Comparison of ENCODE assay signal across 8 mouse cellular contexts in the genomic region with DNA sequence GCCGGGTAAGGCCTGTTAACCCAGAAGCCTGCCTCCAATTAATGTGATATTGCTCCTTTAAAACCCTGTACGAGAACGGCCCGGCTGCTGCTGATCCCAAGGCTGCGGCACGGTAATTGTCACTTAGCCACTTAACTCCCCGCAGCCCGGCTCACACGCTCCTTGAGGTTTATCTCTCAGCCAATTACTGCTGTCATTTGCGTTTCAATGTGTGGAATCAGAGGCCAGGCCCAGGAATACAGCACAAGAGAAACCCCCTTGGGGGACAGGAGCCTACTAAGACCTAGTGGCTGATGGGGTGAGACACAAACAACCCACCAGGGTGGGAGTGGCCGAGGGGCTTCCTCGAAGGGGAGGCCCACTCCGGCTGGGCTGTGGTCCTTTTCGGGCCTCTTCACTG.
A peak's percentile ranks its signal among the peaks of the same experiment; 100 is the strongest.
DNase-seq lines count a peak whose midpoint lies in the region; ATAC-seq and TF ChIP-seq lines count a peak whose summit lies in the region.

No protein-coding gene starts in this region.

- ATAC-seq in forebrain, embryonic 16.5 days, result peak; percentile 22; the same call in 1 of the 2 replicates
- ATAC-seq in limb, embryonic 13.5 days (ENCODE audit: low FRiP score, low read depth), result no peak
- ATAC-seq in stomach, embryonic 14.5 days (ENCODE audit: insufficient number of reproducible peaks, insufficient read depth, low FRiP score, low read depth), result no peak

- no peaks in the 10 kb centered on the region for H3K27me3 ChIP-seq in forebrain, embryonic 16.5 days (replicated peaks; ENCODE audit: control insufficient read depth, insufficient read depth, low read length)
- no peaks in the 10 kb centered on the region for H3K27me3 ChIP-seq in limb, embryonic 13.5 days
- no peaks in the 10 kb centered on the region for H3K27me3 ChIP-seq in stomach, embryonic 14.5 days (ENCODE audit: control insufficient read depth, insufficient read depth, low read length)

- TF ChIP-seq CTCF in gastrocnemius, adult 2 months (IDR thresholded peaks at IDR 0.05), result no peak

- H3K27ac ChIP-seq in gastrocnemius, adult 2 months, result peak overlapping the region; percentile 63
- H3K27ac ChIP-seq in forebrain, embryonic 16.5 days (ENCODE audit: low read length), result peak overlapping the region; percentile 45
- H3K27ac ChIP-seq in limb, embryonic 13.5 days, result peak overlapping the region; percentile 94
- H3K27ac ChIP-seq in stomach, embryonic 14.5 days (ENCODE audit: low read length), result peak overlapping the region; percentile 59; the same call in 1 of the 2 replicates

- intact Hi-C loops in gastrocnemius, adult 2 months (cut with DNase I), result no loop called here
- intact Hi-C loops in gastrocnemius, postnatal 14 days (cut with DNase I; ENCODE audit: low total_unique reads), result loop anchor here (5.0 kb wide), 1 partner anchor 48 kb away; no protein-coding TSS in a partner anchor

- H3K9ac ChIP-seq in forebrain, embryonic 16.5 days (replicated peaks; ENCODE audit: low read depth, low read length), result peak overlapping the region; percentile 45
- H3K9ac ChIP-seq in limb, embryonic 13.5 days, result peak overlapping the region; percentile 63
- H3K9ac ChIP-seq in stomach, embryonic 14.5 days (replicated peaks; ENCODE audit: low read depth, low read length), result no peak overlapping the region

- H3K36me3 ChIP-seq in forebrain, embryonic 16.5 days (ENCODE audit: control insufficient read depth, insufficient read depth), result no peaks in the 10 kb centered on the region
- H3K36me3 ChIP-seq in limb, embryonic 13.5 days, result no peaks in the 10 kb centered on the region
- no peaks in the 10 kb centered on the region for H3K36me3 ChIP-seq in stomach, embryonic 14.5 days (ENCODE audit: control insufficient read depth, insufficient read depth, low read length)

- DNase-seq in gastrocnemius, adult 2 months, result no peak
- no peak for DNase-seq in gastrocnemius, postnatal 14 days
- peak; percentile 42 for DNase-seq in cerebellum, adult 11-12 months
- no peak for DNase-seq in frontal cortex, postnatal 10 days (ENCODE audit: low spot score in 2 of 2)
- no peak for DNase-seq in thymus, postnatal 10 days (ENCODE audit: low spot score in 2 of 2)

- H3K4me1 ChIP-seq in forebrain, embryonic 16.5 days (replicated peaks; ENCODE audit: control insufficient read depth, insufficient read depth, low read length), result peaks cover 41% of the 10 kb centered on the region
- peaks cover 49% of the 10 kb centered on the region for H3K4me1 ChIP-seq in limb, embryonic 13.5 days
- H3K4me1 ChIP-seq in stomach, embryonic 14.5 days (ENCODE audit: control insufficient read depth, insufficient read depth, low read length), result peaks cover 24% of the 10 kb centered on the region

- peak overlapping the region; percentile 62 for H3K4me2 ChIP-seq in forebrain, embryonic 16.5 days (ENCODE audit: low read length)
- H3K4me2 ChIP-seq in limb, embryonic 13.5 days (replicated peaks), result peak overlapping the region; percentile 67
- H3K4me2 ChIP-seq in stomach, embryonic 14.5 days (replicated peaks; ENCODE audit: low read depth, low read length), result peak overlapping the region; percentile 52

- H3K9me3 ChIP-seq in forebrain, embryonic 16.5 days (ENCODE audit: control insufficient read depth, low read length), result no peaks in the 10 kb centered on the region
- H3K9me3 ChIP-seq in limb, embryonic 13.5 days, result no peaks in the 10 kb centered on the region
- H3K9me3 ChIP-seq in stomach, embryonic 14.5 days (ENCODE audit: control insufficient read depth, low read depth, low read length), result no peaks in the 10 kb centered on the region

- peak overlapping the region; percentile 4 for H3K4me3 ChIP-seq in gastrocnemius, adult 2 months
- peak overlapping the region; percentile 14 for H3K4me3 ChIP-seq in forebrain, embryonic 16.5 days (replicated peaks; ENCODE audit: low read length)
- H3K4me3 ChIP-seq in limb, embryonic 13.5 days, result peak overlapping the region; percentile 37
- no peak overlapping the region for H3K4me3 ChIP-seq in stomach, embryonic 14.5 days (ENCODE audit: low read depth, low read length)

- 3% methylated on average over 14 of the region's 14 CpGs for WGBS in forebrain, embryonic 16.5 days
- 4% methylated on average over 14 of the region's 14 CpGs for WGBS in limb, embryonic 13.5 days
- 8% methylated on average over 14 of the region's 14 CpGs for WGBS in stomach, embryonic 14.5 days
